Mouse (Mus musculus): ENCODE data around the gene Sept11.

Gene Sept11

GRCm38 (mm10) chr5:93183311-93183710 is 90.1 kb downstream of the Sept11 start:
- no peak for DNase-seq

GRCm38 (mm10) chr5:93184548-93184947 is 91.3 kb downstream of the Sept11 start:
- DNase-seq = no peak

- DNase-seq = peak in 1 of 2 experiments; percentile 43
Measured at GRCm38 (mm10) chr5:93189607-93190006, 96.4 kb downstream of the Sept11 start.

- no peak for DNase-seq
Measured at GRCm38 (mm10) chr5:93190428-93190827, 97.2 kb downstream of the Sept11 start.

GRCm38 (mm10) chr5:93198232-93198631 is 105.0 kb downstream of the Sept11 start:
- DNase-seq = no peak

- no peak for DNase-seq
Measured at GRCm38 (mm10) chr5:93201181-93201580, 107.9 kb downstream of the Sept11 start.

- DNase-seq = peak; percentile 70 to 75
Measured at GRCm38 (mm10) chr5:93205371-93206108, 112.3 kb downstream of the Sept11 start.

GRCm38 (mm10) chr5:93206109-93207005 is 113.1 kb downstream of the Sept11 start, which contains the start of the genes Ccni and 2010109A12Rik:
Gene Ccni (minus strand): TSS chr5:93206495.
Gene 2010109A12Rik (plus strand): TSS chr5:93206518.
- DNase-seq = peak; percentile 97 to 98

GRCm38 (mm10) chr5:93207006-93207348 is 113.7 kb downstream of the Sept11 start:
- DNase-seq = peak; percentile 55 to 71

- DNase-seq = no peak
Measured at GRCm38 (mm10) chr5:93207555-93207954, 114.3 kb downstream of the Sept11 start.

GRCm38 (mm10) chr5:93218375-93218774 is 125.1 kb downstream of the Sept11 start:
- DNase-seq = no peak

GRCm38 (mm10) chr5:93221661-93222060 is 128.4 kb downstream of the Sept11 start:
- peak; percentile 61 to 76 for DNase-seq

- DNase-seq = no peak
Measured at GRCm38 (mm10) chr5:93224549-93224948, 131.3 kb downstream of the Sept11 start.

Measured in cerebellum, postnatal 25 days (tissue).